Mouse (Mus musculus) T-helper 17 cell (primary cell): ENCODE data around the gene Rnf151.

Experiments used
- in situ Hi-C, 2 experiments: fragments of 300-600 bp; cut with MboI, MseI; formaldehyde crosslinking; loops; 1 replicate in 1 of 2; 2 replicates in 1 of 2; pipeline ENCODE4 v1.15.1; 2025; ENCODE audit warnings: high pct_unique_total_duplicates in 2 of 2

Rnf151 gene

GRCm38 (mm10) chr17:24707801-24708425, 9.9 kb downstream of the Rnf151 start:
- in situ Hi-C loops: no loop called here

GRCm38 (mm10) chr17:24706982-24707800, 10.7 kb downstream of the Rnf151 start, which contains the start of gene Tbl3:
TSS of gene Tbl3 (minus strand) at chr17:24707660.
- in situ Hi-C loops: no loop called here

- in situ Hi-C loops: no loop called here
Measured at GRCm38 (mm10) chr17:24705821-24706220, 12.0 kb downstream of the Rnf151 start.

GRCm38 (mm10) chr17:24701251-24701650, 16.6 kb downstream of the Rnf151 start:
- in situ Hi-C loops: no loop called here

- in situ Hi-C loops: no loop called here
Measured at GRCm38 (mm10) chr17:24699473-24699872, 18.4 kb downstream of the Rnf151 start.

- in situ Hi-C loops: no loop called here
Measured at GRCm38 (mm10) chr17:24698715-24699114, 19.1 kb downstream of the Rnf151 start.

- in situ Hi-C loops: no loop called here
Measured at GRCm38 (mm10) chr17:24697985-24698384, 19.9 kb downstream of the Rnf151 start.

- in situ Hi-C loops: no loop called here
Measured at GRCm38 (mm10) chr17:24696011-24696697, 21.7 kb downstream of the Rnf151 start, which contains the start of the genes Gfer and Noxo1. TSS of gene Gfer (minus strand) at chr17:24696156. TSS of gene Noxo1 (plus strand) at chr17:24696234.

GRCm38 (mm10) chr17:24695326-24696010, 22.4 kb downstream of the Rnf151 start:
- in situ Hi-C loops: no loop called here

- in situ Hi-C loops: no loop called here
Measured at GRCm38 (mm10) chr17:24692385-24692784, 25.5 kb downstream of the Rnf151 start.

- in situ Hi-C loops: no loop called here
Measured at GRCm38 (mm10) chr17:24689251-24690081, 28.4 kb downstream of the Rnf151 start, which contains the start of gene Syngr3. TSS of gene Syngr3 (minus strand) at chr17:24689955.

GRCm38 (mm10) chr17:24687599-24687998, 30.3 kb downstream of the Rnf151 start:
- in situ Hi-C loops: no loop called here

- in situ Hi-C loops: no loop called here
Measured at GRCm38 (mm10) chr17:24687146-24687595, 30.7 kb downstream of the Rnf151 start.

- in situ Hi-C loops: no loop called here
Measured at GRCm38 (mm10) chr17:24686514-24686913, 31.3 kb downstream of the Rnf151 start.

GRCm38 (mm10) chr17:24677500-24678080, 40.3 kb downstream of the Rnf151 start:
- in situ Hi-C loops: no loop called here

- in situ Hi-C loops: no loop called here
Measured at GRCm38 (mm10) chr17:24676877-24677276, 41.0 kb downstream of the Rnf151 start.

- in situ Hi-C loops: no loop called here
Measured at GRCm38 (mm10) chr17:24676187-24676586, 41.7 kb downstream of the Rnf151 start.

GRCm38 (mm10) chr17:24674277-24674676, 43.6 kb downstream of the Rnf151 start:
- in situ Hi-C loops: no loop called here

- in situ Hi-C loops: no loop called here
Measured at GRCm38 (mm10) chr17:24672141-24672540, 45.7 kb downstream of the Rnf151 start.

- in situ Hi-C loops: no loop called here
Measured at GRCm38 (mm10) chr17:24671346-24671745, 46.5 kb downstream of the Rnf151 start.
